ENCODE assay signal across 10 mouse cellular contexts in the genomic region with DNA sequence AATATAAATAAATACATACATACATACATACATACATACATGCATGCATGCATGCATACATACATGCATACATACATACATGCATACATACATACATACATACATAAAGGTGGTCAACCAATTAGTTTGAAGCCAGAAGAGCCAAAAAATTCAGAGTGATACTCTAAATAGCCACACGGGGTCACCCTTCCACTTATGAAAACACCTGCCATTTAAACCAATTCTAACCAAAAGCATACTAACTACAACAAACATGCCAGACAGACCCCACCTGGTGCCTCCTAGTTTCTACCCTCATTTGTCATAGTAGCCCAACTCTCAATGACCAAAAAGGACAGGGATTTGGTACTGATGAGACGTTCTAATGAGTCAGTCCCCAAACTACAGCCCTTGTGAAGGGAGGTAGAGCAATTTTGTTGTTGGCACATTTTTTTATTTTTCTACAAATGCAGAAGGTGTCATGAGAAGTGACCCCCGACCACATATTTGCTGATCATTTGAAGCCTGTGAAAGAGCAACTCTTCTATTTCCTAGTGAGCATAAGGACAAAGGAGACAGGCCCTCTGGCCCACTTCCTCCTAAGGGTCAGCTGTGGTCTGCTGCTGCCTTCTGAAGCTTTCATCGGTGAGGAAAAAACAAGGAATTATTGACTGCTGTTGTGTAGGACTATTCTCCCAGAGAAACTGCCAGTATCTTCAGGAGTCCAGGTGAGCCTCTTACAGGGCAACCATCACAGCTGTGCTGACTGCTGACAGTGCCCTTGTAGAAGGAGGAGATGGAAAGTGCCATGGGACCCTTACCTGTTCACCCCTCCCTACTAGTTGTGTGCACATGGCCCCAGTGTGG. TPM values are rescaled to one million over a fixed set of nuclear protein-coding genes. Genes with fewer than 3 reads are reported as not detected.
A peak's percentile ranks its signal among the peaks of the same experiment; 100 is the strongest.
DNase-seq lines count a peak whose midpoint lies in the region; ATAC-seq lines count a peak whose summit lies in the region.
"Had no signal": no experiment of that assay in that cellular context is flagged by ENCODE, and none has a peak within 500 bp of the region (broad histone marks: within the 10 kb centered on the region; RNA-seq: fewer than 3 reads in every experiment).

No protein-coding gene starts in this region.

- no peaks in the 10 kb centered on the region for H3K9me3 ChIP-seq in hindbrain, embryonic 11.5 days (ENCODE audit: control insufficient read depth, low read length)

- no peaks in the 10 kb centered on the region for H3K36me3 ChIP-seq in hindbrain, embryonic 11.5 days (ENCODE audit: control insufficient read depth, insufficient read depth, low read length)

- no peak overlapping the region for H3K4me2 ChIP-seq in hindbrain, embryonic 11.5 days (replicated peaks; ENCODE audit: low read depth, low read length)

- no peaks in the 10 kb centered on the region for H3K27me3 ChIP-seq in hindbrain, embryonic 11.5 days (ENCODE audit: control insufficient read depth, insufficient read depth, low read length)

- H3K4me3 ChIP-seq in hindbrain, embryonic 11.5 days (ENCODE audit: low read depth, low read length): no peak overlapping the region

- ATAC-seq in hindbrain, embryonic 11.5 days (ENCODE audit: low FRiP score): peak; percentile 57
- peak; percentile 83 for ATAC-seq in megakaryocyte-erythroid progenitor cell, adult 5-6 weeks (replicated peaks; ENCODE audit: low FRiP score, low TSS enrichment, poor library complexity, severe bottlenecking)

- peak; percentile 26 for DNase-seq in adrenal gland, adult 2 months
- DNase-seq in adrenal gland, postnatal 25 days: no peak
- peak; percentile 65 for DNase-seq in R1 (ENCODE audit: low read depth, low spot score)
- DNase-seq in embryo, embryonic 10 days (ENCODE audit: low spot score): peak; percentile 55
- DNase-seq in hindbrain, embryonic 11.5 days (ENCODE audit: low spot score): peak; percentile 66
- peak; percentile 16 to 49 for DNase-seq in layer of hippocampus, adult 8-10 months (ENCODE audit: low spot score in 2 of 2)
- DNase-seq in spleen, adult 12 weeks (ENCODE audit: low spot score): peak; percentile 15

- H3K27ac ChIP-seq in hindbrain, embryonic 11.5 days (ENCODE audit: low read depth, low read length): no peak overlapping the region

- no peak overlapping the region for H3K9ac ChIP-seq in hindbrain, embryonic 11.5 days (ENCODE audit: low read depth, low read length)

- H3K4me1 ChIP-seq in hindbrain, embryonic 11.5 days (replicated peaks; ENCODE audit: control insufficient read depth, insufficient read depth, low read length): no peaks in the 10 kb centered on the region

- 41% methylated on average over 4 of the region's 4 CpGs for WGBS in hindbrain, embryonic 11.5 days

RNA-seq across cellular contexts. Expression of gene Mmp7, which starts 22.4 kb away (rescaled TPM):
- not detected for total RNA-seq in adrenal gland, adult 2 months (2021)
- not detected in 2 replicates for polyA plus RNA-seq in adrenal gland, adult 2 months (2012; rRNA removed)
- total RNA-seq in adrenal gland, postnatal 25 days (2021): not detected in 2 replicates
- polyA plus RNA-seq in hindbrain, embryonic 11.5 days (2014; fragmentation: Nextera tagmentation; extraction: Ambion mirVana): not detected in 2 replicates
- not detected for total RNA-seq in layer of hippocampus, adult 8-10 months (2022)
- not detected in 2 replicates for total RNA-seq in megakaryocyte-erythroid progenitor cell, adult 5-6 weeks (2014; fragmentation: Nextera tagmentation)
- total RNA-seq in megakaryocyte-erythroid progenitor cell, adult 5-6 weeks (2017): not detected in 2 replicates
- total RNA-seq: left cerebral cortex, postnatal 36 days had no signal
- polyA plus RNA-seq: C2C12 had no signal

RNA-seq across cellular contexts. Expression of gene Tmem123, which starts 49.6 kb away (rescaled TPM):
- total RNA-seq in adrenal gland, adult 2 months (2021): 100 to 1,000 TPM; 188 to 194 TPM
- 84.6 and 132 TPM in 2 replicates for polyA plus RNA-seq in adrenal gland, adult 2 months (2012; rRNA removed)
- total RNA-seq in adrenal gland, postnatal 25 days (2021): 209 TPM in 2 replicates
- polyA plus RNA-seq in hindbrain, embryonic 11.5 days (2014; fragmentation: Nextera tagmentation; extraction: Ambion mirVana): 133 and 135 TPM in 2 replicates
- total RNA-seq in layer of hippocampus, adult 8-10 months (2022): 10 to 100 TPM in 2 of 4 experiments, 1 to 10 TPM in 2; 9.6 to 15.0 (median 12.1) TPM
- total RNA-seq in megakaryocyte-erythroid progenitor cell, adult 5-6 weeks (2014; fragmentation: Nextera tagmentation): 67.7 and 78.9 TPM in 2 replicates
- 131 and 161 TPM in 2 replicates for total RNA-seq in megakaryocyte-erythroid progenitor cell, adult 5-6 weeks (2017)

Comparison
In these comparisons a context has a peak if more than half of its experiments do, and no peak if none do; other contexts are left out.
1. RNA of gene Tmem123, which starts 49.6 kb away (total RNA-seq): 209 TPM in adrenal gland, postnatal 25 days, 188 to 194 TPM in adrenal gland, adult 2 months and 67.7 to 161 TPM in megakaryocyte-erythroid progenitor cell, adult 5-6 weeks; 9.6 to 15.0 TPM in layer of hippocampus, adult 8-10 months; every median in the first group is over 4 times any median in the second.